Mouse (Mus musculus) common myeloid progenitor, adult 5-6 weeks (primary cell): ENCODE measurements at regions not wholly inside any gene's neighbourhood (a gene's known extent, or its start where the extent isn't known, plus 50 kb on each side); places are given as distances from the start of the nearest gene placed in this dataset.
"Not testable (repeated sequence)": the region's sequence is repeated elsewhere in the genome, so short reads cannot be mapped to it uniquely, and the experiment has no call there.

Experiments used
- ATAC-seq: replicated peaks from 2 replicates; pipeline ENCODE4 v1.8.0; 2016; ENCODE audit warnings: low read depth, mild to moderate bottlenecking, moderate TSS enrichment, inconsistent platforms; ENCODE audit not compliant: poor library complexity, severe bottlenecking

DNA sequence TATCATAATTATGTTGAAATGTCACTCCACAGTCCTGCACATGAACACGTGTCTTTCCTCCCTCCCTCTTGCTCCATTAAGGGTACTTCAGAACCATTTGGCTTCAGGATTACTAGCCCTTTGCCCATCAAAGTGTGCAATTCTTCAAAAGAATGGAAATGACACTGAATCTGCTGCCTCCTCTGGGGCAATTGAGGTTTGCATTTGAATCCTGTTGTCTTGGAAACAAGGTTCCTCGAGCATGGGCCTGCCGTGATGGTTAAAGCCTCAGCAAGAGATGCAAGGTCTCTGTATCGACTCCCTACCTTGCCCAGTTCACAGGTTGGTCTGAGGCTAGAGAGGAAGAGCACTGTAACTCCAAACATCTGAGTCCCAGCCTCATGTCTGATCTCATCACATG, 136.0 kb downstream of the Sptssa start:
- no peak for ATAC-seq

DNA sequence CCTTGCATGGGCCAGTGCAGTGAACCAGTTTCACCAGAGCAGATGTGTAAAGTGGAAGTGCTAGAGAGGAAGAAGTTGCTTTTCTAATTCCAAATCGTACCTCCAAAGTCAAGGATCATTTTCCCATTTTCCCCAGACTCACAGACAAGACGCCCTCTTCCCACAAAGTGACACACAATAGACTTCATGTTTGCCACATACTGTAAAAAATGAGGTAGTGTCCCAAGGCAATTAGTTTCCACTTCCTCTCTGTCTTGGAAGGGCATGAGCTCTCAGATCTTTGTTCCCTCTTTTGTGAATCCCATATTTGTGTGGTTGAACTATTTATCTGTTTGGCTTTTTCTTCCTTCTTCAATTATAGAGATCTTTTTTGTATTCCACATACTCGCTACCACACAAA, 137.0 kb downstream of the Sptssa start:
- peak; percentile 77 for ATAC-seq

DNA sequence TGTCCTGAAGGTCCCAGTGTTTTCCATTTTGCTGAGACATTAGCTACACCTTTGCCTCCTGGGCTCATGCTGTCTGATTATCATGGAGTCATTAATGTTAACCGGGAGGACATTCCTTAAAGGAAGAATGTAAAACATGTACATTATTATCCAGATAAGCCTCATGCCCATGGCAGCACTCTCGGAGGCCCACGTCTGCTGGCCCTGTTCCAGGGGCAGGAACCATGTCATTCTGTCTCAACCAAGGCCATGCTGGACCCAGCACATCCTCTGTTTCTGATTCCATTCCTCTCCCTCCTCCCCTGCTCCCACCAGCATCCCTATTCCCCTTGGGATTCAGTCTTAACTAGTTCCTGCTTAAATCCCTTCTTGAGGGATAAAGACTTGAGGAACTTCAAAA, 139.1 kb downstream of the Sptssa start:
- no peak for ATAC-seq

DNA sequence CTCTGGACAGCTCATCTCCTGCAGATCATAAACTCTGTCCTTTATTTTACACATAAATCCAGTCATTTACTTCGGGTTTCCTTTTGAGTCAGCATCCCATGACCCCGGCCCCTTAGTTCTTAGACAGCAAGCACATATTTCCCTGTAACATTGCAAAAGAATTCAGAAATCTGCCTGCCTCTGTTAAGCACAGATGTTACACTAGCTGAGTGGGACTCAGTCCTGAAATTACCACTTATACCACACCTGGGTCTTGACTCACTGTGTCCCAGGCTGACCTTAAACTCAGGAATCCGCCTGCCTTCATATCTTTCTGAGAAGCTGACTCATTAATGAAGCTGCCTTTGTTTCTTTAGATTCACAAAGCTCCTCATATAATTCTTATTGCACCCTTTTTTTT, 139.9 kb downstream of the Sptssa start:
- ATAC-seq = no peak

DNA sequence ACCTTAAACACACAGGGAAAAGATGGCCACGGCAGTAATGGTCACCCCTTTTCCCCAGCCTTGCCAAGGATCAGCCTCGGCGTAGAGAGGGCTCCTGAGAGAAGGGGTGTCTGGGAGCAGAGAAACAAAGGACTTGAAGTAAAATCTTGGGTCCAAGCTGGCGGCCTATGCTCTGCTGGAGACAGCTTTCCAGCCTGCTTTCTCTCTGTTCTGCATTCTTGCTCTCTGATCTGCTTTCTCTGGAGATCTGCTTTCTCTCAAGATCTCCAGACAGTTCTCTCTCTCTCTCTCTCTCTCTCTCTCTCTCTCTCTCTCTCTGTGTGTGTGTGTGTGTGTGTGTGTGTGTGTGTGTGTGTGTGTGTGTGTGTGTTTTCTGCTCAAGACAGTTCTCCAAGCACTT, 140.3 kb downstream of the Sptssa start:
- ATAC-seq = not testable (repeated sequence)

DNA sequence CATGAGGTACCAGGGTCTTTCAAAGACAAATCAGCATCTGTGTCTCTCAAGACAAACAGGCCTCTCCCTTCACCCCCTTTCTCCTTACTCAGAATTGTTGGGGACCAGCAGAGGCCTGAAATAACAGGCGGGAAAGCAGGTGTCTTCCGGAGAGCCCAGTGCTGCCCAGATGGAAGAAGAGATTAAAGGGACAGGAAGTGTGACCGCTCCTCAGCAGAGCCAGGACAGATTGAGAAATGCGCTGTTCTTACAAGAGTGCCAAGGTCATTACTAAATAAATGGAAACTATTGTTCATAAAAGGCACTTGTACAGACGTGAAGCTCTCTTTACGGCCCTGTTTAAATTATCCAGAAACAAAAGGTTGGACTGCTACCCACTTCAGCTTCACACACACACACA, 146.5 kb downstream of the Sptssa start:
- peak; percentile 71 for ATAC-seq

DNA sequence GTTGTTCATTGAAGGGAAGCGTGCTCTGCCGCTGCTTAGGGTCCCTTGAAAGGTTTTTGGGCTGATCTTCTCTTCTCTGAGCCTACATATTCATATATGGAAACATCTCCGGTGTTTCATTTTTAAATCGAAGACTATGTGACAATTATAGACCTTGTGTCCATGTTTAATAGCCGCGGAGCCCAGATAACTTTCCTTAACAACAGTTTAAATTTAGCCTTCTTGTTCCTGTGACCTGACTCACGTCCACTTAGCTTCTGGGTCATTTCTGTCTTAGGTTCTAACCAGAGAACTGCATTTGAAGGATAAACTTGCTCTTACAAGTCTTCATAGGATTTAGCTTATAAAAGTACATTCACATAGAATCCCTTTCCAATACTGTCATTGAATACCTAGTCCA, 153.6 kb downstream of the Sptssa start:
- ATAC-seq = no peak

DNA sequence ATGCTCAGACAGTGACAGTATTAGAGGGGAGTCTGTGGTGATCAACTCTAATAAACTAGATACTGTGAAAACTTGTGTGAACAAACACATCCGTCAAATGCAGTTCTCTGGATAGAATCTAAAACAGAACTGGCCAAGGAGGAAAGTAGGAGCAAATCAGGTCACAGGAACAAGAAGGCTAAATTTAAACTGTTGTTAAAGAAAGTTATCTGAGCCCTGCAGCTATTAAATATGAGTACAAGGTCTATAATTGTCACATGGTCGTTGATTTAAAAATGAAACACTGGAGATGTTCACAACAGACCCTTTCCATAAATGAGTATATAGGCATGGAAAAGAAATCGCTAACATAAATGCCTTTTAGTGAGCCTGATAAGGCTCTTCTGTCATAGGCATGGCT, 156.4 kb downstream of the Sptssa start:
- ATAC-seq = no peak

DNA sequence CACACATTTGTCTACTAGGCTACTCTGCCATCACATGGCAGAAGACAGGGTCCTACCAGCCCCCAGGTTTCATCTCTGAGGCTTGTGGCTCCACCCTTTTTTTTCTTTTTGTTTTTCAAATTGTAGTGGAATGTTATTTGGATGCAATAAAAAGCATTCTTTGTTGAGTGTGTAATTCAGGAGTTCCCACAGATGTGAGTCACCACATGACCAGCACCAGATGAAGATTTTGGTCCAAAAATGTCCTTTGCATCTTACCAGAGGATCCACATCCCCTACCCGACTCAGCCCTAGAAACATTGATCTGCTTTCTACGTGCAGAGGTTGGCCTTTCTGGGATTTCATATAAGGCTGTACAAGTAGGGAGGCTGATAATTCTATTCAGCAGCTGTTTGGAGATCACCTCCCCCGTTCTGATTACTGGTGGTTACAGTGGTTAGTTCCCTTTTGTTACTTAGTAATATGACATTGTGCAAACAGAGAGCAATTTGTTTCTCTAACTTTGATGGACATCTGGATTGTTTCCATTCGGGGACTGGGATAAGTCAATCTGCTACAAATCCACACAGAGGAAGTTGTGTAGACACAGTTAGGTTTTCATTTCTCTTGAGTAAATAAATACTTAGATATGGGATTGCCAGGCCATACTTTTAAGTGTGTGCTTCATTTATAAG, 160.5 kb downstream of the Sptssa start:
- ATAC-seq = peak; percentile 71

DNA sequence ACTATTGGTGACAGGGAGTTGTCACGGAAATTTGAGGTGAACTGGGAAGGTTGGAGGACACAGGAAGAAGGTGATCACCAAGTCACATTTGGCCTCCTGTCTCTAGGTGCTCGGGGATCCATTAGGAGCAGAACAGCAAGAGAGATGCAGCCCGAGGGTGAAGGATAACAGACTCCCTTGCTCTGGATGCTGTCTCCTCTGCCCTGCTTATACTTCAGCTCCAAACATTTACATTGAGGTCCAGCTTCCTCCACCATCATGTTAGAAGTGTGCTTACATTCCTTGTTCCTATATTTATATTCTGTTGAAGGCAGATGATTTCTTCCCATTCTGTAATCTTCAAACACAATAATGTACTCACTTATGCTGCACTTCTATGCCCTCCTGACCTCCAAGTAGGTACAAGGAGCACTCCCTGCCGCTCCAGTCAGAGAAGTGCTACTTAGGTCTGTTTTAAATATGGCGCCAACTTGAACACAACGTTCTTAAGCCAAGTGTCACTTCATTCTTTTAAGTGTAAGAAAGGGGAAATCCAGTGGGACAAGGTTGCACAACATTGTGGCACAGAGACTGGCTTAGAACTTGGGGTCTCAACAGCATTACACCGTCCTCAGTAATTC, 161.5 kb downstream of the Sptssa start:
- ATAC-seq = no peak

DNA sequence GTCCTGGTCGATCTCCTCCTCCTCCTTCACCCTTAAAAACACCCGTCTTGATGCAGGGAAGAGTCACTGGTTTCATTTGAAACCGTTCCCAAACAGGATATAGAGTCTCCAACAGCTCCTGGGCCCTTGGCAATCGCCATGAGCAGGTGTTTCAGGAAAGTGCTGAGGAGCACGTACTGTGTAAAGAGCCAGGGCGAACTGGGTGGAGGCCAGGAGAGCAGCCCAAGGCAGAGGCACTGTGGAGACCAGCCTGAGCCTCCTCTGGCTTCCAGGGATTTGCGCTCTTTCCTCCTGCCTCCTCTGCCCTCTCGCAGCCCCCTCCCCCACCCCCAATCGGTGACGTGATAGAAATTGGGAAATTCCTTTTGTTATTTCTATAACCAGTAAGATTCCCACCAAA, 163.6 kb downstream of the Sptssa start:
- ATAC-seq = no peak

DNA sequence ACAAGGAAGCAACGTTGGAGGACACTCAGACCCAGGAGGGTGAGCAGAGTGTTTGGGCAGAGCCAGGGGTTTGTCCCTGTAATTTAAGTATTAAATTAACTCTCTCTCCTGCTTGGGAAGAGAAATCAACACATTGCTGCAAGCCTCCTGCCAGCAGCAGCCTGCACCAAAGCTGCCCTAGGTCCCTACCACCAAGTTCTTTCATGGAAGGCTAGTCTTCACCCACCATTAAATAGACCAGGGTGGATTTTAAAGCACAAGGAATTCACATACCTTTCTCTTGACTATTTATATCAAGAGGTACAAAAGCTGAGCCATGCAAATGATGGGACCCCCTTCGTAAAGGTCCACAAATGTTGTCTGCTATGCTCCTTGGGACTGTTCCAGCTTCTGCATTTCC, 165.9 kb downstream of the Sptssa start:
- ATAC-seq = no peak

DNA sequence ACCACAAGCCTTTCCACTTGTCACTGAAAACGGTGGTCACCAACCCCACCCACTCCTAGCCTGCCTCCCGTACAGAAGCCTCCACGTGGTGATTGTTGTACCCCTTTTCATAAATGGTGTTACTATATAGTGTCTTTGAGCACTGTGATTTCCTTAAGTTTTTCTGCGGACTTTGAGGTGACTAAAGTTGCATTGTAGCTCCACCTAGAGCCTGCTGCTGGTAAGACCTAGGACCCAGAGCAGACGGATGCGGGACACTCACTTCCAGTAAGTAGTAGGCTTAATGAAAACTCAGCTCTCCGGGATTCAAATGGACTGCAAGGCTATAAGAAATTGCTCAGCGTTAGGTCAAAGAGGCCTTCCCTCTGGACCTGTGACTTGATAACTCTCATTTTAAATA, 166.7 kb downstream of the Sptssa start:
- ATAC-seq = peak; percentile 97

DNA sequence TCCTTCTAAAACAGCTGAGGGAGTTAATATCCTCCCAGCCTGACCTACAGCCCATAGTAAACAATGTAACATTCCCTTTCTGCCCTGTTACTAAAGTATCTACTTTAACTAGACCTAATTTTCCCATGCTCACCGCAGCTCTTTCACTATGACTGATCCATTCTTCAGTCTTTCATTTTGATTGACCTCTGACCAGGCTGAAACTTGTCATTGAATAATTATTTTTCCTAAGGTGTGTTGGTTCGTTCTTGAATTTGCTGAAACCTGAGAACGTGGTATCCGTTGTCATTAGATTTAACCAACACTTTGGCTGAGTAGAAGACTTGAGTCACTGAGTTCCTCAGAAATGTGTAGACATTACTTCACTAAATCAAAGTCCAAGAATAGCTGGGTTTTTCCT, 168.7 kb downstream of the Sptssa start:
- no peak for ATAC-seq

DNA sequence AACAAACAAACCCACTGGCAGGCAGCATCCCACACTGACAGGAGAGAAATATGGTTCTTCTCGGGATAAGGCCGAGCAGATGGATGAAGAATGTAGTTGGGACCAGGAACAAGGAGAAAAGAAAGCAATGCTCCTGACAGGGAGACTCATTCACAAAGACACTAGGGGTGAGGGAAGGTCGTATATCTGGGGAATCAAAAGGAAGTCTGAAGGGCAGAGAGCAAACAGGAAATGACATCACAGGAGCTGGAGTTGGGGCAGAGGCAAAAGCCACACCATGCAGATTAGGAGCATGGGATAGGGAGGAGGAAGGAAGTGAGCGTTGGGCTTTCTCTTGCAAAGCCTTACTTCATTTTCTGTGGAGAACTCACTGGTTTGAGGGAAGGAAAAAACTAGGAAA, 174.4 kb downstream of the Sptssa start:
- ATAC-seq = peak; percentile 74

DNA sequence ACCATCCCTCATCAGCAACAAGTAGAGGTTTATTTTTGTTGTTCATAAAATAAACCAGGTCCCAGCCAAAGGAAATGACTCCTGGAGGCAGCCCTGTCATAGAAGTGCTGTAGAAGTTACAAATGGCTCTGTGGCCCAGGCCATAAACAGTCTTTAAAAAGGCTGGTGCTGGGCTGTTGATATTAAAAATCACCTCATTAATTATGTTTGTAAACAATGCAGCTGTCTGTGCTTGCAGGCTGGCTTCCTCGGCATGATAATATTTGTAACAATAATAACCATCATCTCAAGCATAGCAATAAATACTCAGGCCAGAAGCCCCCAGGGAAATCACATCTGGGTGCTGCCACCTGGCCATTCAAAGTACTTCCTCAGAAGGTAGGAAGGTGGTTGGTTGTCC, 176.5 kb downstream of the Sptssa start:
- no peak for ATAC-seq

DNA sequence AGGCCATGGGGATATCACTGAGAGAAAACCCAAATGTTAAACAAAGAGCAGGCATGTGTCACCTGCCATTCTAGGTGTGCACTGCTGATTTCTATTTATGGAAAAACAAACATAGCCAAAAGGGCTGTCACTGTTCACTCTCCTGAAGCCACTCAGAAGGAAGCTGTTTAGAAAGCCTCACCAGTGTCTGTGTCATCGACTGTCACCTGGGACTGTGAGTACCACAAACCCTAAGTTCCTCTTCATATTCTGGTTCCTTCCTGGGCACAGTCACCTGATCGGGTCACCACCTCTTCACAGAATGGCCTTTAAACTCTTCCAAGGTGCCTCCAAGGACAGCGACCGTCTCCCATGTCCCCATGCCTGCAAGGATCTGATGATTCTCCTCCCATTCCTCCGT, 183.5 kb downstream of the Sptssa start:
- peak; percentile 32 for ATAC-seq

DNA sequence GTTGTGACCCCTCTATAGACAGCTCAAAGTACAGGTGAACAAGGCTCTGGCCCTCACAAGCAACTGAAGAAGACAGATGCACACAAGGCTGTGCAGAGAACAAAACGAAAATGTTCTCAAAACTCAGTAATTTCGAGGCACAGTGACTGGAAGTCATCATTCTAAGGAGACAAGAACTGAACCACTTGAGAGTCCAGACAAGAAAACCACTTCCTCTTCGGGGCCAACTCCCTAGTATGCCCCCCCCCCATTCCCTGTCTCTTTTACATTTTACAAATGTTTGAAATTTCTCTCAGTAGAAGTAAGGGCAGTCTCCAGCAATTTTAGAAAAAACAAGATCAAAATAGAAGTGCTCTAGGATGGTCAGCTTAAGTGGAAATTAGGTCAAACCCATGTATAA, 184.0 kb downstream of the Sptssa start:
- peak; percentile 72 for ATAC-seq

DNA sequence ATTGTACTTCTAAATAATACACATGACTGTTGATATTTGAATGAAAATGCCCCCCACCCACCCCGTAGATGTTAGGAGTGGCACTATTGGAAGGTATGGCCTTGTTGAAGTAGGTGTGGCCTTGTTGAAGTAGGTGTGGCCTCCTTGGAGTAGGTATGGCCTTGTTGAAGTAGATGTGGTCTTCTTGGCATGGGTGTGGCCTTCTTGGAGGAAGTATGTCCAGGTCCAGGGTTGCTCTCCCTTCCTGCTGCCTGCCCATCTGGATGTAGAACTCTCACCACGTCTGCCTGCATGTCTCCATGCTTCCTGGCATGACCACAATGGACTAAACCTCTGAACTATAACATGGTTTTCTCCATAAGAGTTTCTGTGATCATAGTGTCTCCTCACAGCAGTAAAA, 188.7 kb downstream of the Sptssa start:
- peak; percentile 42; the same call in 1 of the 2 replicates for ATAC-seq

DNA sequence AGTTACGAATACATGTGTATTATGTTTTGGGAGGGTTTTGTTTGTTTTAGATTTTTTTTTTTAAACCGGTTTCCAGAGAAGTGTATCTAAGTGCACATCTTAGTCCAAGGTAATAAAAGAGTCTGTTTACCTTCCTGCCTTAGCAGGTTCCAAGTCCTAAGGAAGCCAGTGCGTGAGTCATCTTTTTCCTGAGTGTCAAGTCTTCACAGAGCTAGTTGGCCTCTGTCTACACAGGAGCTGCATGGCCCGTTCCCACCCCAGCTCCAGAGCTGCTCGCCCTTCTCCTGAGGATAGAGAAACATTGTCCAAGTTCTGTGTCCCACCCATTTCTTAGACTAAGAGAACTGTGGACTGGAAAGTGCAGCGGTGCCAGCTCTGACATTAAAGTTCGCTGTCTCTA, 192.6 kb downstream of the Sptssa start:
- ATAC-seq = no peak

DNA sequence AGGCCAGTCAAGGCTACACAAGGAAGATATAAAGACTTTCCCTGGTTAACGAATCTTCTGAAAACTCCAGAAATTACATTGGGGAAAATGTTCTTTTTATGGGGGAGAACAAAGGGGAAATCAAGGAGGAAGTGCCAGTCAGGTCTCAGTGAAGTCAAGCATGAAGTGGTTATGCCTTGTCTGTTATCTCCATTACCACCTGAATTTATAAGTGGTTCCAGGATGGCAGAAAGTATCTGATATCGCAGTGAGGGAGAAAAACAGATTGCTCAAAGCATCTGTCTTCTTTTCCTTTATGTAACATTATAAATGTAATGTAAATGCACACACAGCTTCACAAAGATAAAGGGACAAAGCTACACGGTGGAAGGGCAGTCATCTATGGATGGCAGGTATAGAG, 195.0 kb downstream of the Sptssa start:
- ATAC-seq = peak; percentile 36; the same call in 1 of the 2 replicates

DNA sequence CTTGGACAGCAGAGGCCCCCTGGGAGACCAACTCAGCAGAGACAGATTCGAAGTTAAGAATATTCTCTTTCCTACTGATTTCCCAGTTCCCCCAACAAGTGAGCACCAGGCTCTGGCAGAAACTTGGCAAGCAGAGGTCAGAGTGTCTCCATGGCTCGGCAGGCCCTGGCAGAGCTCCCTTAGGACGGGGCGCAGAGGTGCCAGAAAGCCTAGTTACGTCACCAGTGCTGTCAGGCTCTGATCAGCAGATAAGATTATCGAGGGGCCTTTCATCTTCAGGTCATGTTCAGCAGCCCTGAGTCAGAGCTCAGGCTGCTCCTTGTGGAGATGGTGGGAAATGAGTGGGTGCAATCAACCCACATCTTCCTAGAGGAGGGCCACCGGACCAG, 196.2 kb downstream of the Sptssa start:
- ATAC-seq = peak; percentile 16; the same call in 1 of the 2 replicates
